Mouse (Mus musculus) kidney, postnatal 4 days (tissue): ENCODE measurements around the gene Dus3l.

ENCODE experiments used
- DNase-seq, 2 experiments: peaks; one replicate each; pipeline ENCODE4 v3.0.0; 2021; ENCODE audit warnings: mixed read lengths in 2 of 2

Dus3l gene

GRCm38 (mm10) chr17:56764474-56765354 lies at the start of gene Dus3l:
Gene Dus3l (plus strand): TSS chr17:56764757.
- peak; percentile 86 to 91 for DNase-seq

DNA sequence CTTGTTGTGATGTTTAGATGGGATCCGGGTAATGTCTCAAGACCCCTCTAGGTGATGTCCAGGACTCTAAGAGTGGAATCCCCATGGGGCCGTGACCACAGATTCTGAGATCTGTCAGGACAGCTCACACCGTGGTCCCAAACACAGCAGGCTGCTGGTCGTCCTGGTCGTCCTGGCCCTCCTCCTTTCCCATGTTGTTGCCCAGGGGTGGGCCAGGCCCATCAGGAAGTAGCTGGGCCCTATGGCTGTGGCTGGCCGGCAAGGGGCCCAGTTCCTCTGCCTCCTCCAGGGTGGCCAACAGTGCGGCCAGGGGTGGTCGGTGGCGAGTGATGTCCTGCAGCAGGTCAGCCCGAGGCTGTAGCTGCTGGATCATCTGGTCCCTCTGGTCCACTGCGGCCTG lies 49.2 kb upstream of the Dus3l start:
- no peak for DNase-seq

- DNase-seq = no peak
Measured at GRCm38 (mm10) chr17:56715914-56716654, 48.5 kb upstream of the Dus3l start.

- peak; percentile 97 to 98 for DNase-seq
Measured at GRCm38 (mm10) chr17:56716655-56717362, 47.7 kb upstream of the Dus3l start.

GRCm38 (mm10) chr17:56717363-56718058 lies 47.0 kb upstream of the Dus3l start, which contains the start of the genes Ndufa11 and Vmac:
Gene Ndufa11 (plus strand): TSS chr17:56717767.
Gene Vmac (minus strand): TSS chr17:56718022.
- DNase-seq = peak; percentile 99

DNA sequence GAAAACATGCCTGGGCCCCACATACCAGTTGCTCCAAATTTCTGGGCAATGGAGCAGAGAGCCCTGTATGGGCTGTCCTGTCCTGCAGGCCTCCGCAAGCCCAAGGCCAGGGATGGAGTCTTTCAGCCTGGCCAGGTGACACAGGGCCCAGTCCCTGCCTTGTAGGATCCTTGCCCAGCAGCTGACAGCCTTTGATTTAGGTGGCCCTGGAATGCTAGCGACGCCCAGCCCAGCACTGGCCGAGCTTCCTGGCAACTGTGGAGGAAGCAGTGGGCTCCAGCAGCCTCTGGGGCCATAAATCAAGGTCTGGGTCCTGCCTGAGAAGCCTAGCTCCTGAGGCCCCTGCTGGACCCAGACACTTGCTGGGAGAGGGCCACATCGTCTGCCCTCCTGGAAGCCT lies 42.1 kb upstream of the Dus3l start:
- DNase-seq = peak; percentile 59 to 71

GRCm38 (mm10) chr17:56723419-56724161 lies 41.0 kb upstream of the Dus3l start:
- no peak for DNase-seq

DNA sequence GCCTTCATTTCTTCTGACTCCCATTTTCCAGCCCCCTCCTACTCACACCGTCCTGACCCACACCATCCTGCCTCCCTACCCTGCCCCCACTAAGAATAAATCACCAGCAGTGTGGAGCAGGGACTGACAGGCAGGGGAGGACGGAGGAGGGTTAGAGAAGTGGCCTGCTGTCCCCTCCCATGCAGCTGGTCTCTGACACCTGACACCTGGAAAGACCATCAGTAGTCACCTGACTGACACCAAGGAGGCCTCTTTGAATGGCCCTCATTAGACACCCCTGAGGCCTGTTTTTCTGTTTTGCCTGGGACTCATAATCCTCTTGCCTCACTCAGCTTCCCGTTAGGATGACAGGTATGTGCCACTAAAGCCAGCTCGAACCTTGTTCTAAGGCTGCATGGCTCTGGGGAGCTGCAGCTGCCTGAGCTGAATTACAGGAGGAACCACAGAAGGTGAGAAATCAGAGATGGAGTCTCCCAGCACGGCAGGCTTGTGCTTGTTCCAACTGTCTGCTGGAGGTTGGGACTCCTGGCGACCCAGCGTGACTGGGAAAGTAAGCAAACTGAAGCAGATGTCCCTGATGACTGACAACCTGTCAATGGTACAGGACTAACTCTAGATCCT lies 37.4 kb upstream of the Dus3l start:
- peak in 1 of 2 experiments; percentile 39 for DNase-seq

DNA sequence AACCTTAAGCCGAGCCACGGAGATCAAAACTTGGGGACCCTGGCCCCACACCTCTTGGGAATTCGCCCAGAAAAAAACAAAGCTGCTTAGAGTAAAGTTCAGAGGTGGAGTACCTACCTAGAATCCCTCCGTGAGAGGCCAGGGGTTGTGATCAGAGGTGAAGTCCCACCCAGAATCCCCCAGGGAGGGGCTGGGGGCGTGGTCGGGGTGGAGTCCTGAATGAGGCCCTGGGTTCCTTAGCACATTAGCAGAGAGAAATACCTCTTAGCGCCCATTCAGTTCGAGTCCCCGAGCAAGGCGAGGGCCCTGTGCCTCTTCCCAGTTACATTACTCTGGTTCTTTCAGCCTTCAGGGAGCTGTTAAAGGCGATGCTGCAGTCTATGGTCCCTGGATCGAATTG lies 36.9 kb upstream of the Dus3l start:
- DNase-seq = peak; percentile 58 to 66

- peak; percentile 41 to 61 for DNase-seq
Measured at GRCm38 (mm10) chr17:56728117-56728516, 36.4 kb upstream of the Dus3l start.

DNA sequence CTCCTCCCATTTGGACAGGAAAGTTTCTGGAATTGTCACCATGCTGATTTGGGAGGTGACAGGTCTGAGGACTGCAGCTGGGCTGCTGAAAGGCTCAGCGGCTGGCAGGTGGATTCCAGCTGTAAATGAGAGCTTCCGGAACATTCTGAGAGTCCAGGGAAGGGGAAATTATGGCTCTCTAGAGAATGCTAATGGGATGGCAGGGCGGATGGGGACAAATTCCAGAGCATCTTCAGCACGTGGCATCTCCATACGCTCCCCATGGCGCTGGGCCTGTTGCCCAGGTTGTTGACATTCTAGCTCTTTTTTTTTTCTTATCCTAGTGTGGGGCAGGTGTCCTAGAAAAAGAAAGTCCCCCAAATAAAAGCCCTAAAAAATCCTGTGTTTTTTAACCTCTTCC lies 35.4 kb upstream of the Dus3l start:
- no peak for DNase-seq

GRCm38 (mm10) chr17:56729656-56730055 lies 34.9 kb upstream of the Dus3l start:
- DNase-seq = no peak

- peak in 1 of 2 experiments; percentile 37 for DNase-seq
Measured at GRCm38 (mm10) chr17:56736534-56736933, 28.0 kb upstream of the Dus3l start.

DNA sequence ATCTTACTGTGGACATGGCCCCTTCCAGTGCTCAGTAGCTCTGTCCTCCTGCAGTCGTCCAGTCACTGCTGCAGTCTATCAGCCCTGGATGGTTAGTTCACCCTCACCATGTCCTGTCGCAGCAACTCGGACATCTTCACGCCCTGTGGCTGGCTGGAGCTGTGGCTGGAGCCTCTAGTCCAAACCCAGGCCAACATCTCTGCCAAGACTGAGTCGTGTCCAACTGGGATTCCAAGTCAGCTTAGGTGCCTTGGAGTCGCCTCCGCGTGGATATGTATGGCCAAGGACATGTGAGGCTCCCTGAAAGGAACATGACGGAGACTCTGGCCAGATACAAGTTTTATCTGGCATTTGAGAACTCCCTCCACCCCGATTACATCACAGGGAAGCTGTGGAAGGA lies 26.3 kb upstream of the Dus3l start:
- no peak for DNase-seq

- no peak for DNase-seq
Measured at GRCm38 (mm10) chr17:56740118-56740787, 24.3 kb upstream of the Dus3l start.

- no peak for DNase-seq
Measured at GRCm38 (mm10) chr17:56740788-56741160, 23.8 kb upstream of the Dus3l start.

- DNase-seq = no peak
Measured at GRCm38 (mm10) chr17:56744173-56744572, 20.4 kb upstream of the Dus3l start.

DNA sequence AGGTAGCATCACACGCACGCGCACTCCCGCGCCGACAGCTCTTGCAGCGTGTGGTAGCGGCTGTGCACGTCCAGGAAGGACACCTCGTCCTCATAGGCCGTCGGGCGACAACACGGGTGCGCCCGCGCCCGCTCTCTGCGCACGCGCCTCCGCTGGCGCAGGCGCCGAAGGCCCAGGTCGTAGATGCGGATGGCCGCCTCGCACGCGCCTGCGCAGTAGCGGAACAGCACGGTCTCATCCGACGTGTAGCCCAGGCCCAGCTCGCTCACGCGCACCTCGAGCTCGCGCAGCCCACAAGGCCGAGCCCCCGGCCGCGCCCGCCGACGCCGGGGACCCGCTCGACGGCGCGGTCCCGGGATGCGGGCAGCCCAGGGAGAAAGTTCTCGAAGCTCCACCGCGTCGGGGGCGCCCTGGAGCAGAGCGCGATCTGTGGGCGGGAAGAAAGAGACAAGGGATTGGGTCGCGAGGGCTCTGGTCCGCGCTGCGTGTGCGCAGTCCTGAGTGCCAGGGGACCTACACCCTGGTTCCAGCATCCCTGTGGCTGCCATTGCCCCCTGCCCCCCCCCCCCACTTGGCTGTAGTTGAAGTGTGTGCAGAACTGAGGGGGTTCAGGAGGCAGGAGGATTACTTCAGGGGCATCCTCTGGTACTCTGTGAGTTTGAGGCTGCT lies 13.0 kb upstream of the Dus3l start:
- DNase-seq = peak; percentile 70 to 85

DNA sequence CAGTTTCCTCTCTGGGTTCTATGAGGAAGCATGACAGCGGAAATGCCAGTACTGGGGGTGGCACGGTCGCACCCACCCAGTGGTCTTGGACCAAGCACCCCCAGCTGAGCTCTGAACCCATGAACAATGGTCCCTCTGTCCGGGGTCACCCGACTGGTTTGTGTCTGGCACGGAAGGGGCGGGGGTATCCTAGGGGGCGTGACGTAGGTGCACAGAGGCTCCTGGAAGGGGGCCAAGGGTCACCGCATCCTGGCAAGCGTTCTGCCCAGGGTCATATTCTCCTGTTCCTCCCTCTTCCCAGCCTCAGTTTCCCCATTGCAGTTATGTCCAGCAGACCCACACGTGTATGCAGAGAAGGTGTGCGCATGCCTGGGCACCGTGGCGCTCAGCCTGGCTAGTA lies 11.1 kb upstream of the Dus3l start:
- DNase-seq = no peak
